Mouse (Mus musculus) adrenal gland, postnatal 4 days (tissue): Measurements from ENCODE around the gene Eif2a. TPM values are rescaled to one million over a fixed set of nuclear protein-coding genes. Genes with fewer than 3 reads are reported as not detected.

Source experiments
- total RNA-seq, 2 experiments: library from RNA; stranded (reverse); gene quantifications; 2 replicates each; pipeline ENCODE4 v1.2.3; 2021

Gene Eif2a
- total RNA-seq, 2 experiments from 2014 or later: 69.8 to 72.9 TPM

Other genes with a start within 250 kb of the Eif2a start
- gene Tsc22d2, start 111.1 kb upstream of the Eif2a start, total RNA-seq: 10 to 100 TPM; 37.8 to 45.7 TPM
- 10 to 100 TPM; 58.8 to 61.4 TPM for gene Serp1, start 71 bp downstream of the Eif2a start, total RNA-seq
- gene Selenot, start 50.8 kb downstream of the Eif2a start, total RNA-seq: 100 to 1,000 TPM; 110 to 113 TPM
- not detected for gene Erich6, start 111.4 kb downstream of the Eif2a start, total RNA-seq
- gene Siah2, start 166.6 kb downstream of the Eif2a start, total RNA-seq: 10 to 100 TPM; 15.0 to 16.5 TPM